Mouse (Mus musculus) colon, adult 2 months (tissue): ENCODE measurements around the gene Olfr1247. TPM values are rescaled to one million over a fixed set of nuclear protein-coding genes. Genes with fewer than 3 reads are reported as not detected.

Experiments
- polyA plus RNA-seq: library from polyadenylated mRNA; depleted of rRNA; stranded (reverse); fragments of >200 nt; gene quantifications from 2 replicates; pipeline ENCODE4 v1.2.3, GENCODE M21; 2012; rRNA removed

Gene Olfr1247
- not detected in 2 replicates for polyA plus RNA-seq

GRCm38 (mm10) chr2:89614030-89614429, at the start of gene Olfr1247:
TSS of gene Olfr1247 (minus strand) at chr2:89614130.

GRCm38 (mm10) chr2:89661367-89661766, 47.4 kb upstream of the Olfr1247 start, which contains the start of gene Olfr1250:
TSS of gene Olfr1250 (minus strand) at chr2:89661467.

GRCm38 (mm10) chr2:89634883-89635282, 21.0 kb upstream of the Olfr1247 start, which contains the start of gene Olfr1249:
TSS of gene Olfr1249 (minus strand) at chr2:89634983.

GRCm38 (mm10) chr2:89618145-89618544, 4.2 kb upstream of the Olfr1247 start, which contains the start of gene Olfr1248:
TSS of gene Olfr1248 (minus strand) at chr2:89618245.

GRCm38 (mm10) chr2:89593057-89593456, 20.9 kb downstream of the Olfr1247 start, which contains the start of gene Olfr1246:
TSS of gene Olfr1246 (minus strand) at chr2:89593157.

GRCm38 (mm10) chr2:89578347-89578746, 35.6 kb downstream of the Olfr1247 start, which contains the start of gene Olfr1245:
TSS of gene Olfr1245 (minus strand) at chr2:89578447.

Other genes with a start within 250 kb of the Olfr1247 start
- not detected in 2 replicates for gene Olfr1234, start 249.3 kb downstream of the Olfr1247 start, polyA plus RNA-seq
- gene Olfr1238, start 204.5 kb downstream of the Olfr1247 start, polyA plus RNA-seq = not detected in 2 replicates
- gene Olfr1239, start 193.7 kb downstream of the Olfr1247 start, polyA plus RNA-seq = not detected in 2 replicates
- not detected in 2 replicates for gene Olfr1240, start 171.1 kb downstream of the Olfr1247 start, polyA plus RNA-seq
- not detected in 2 replicates for gene Olfr1241, start 127.0 kb downstream of the Olfr1247 start, polyA plus RNA-seq
- gene Olfr1242, start 115.8 kb downstream of the Olfr1247 start, polyA plus RNA-seq = not detected in 2 replicates
- gene Olfr1243, start 82.6 kb downstream of the Olfr1247 start, polyA plus RNA-seq = not detected in 2 replicates
- gene Olfr1245, start 35.7 kb downstream of the Olfr1247 start, polyA plus RNA-seq = not detected in 2 replicates
- gene Olfr1246, start 21.0 kb downstream of the Olfr1247 start, polyA plus RNA-seq = not detected in 2 replicates
- gene Olfr1248, start 4.1 kb upstream of the Olfr1247 start, polyA plus RNA-seq = not detected in 2 replicates
- not detected in 2 replicates for gene Olfr1249, start 20.9 kb upstream of the Olfr1247 start, polyA plus RNA-seq
- not detected in 2 replicates for gene Olfr1250, start 47.3 kb upstream of the Olfr1247 start, polyA plus RNA-seq
- gene Olfr1251, start 57.8 kb upstream of the Olfr1247 start, polyA plus RNA-seq = not detected in 2 replicates
- gene Olfr1252, start 110.9 kb upstream of the Olfr1247 start, polyA plus RNA-seq = not detected in 2 replicates
- gene Olfr1253, start 143.0 kb upstream of the Olfr1247 start, polyA plus RNA-seq = not detected in 2 replicates
- not detected in 2 replicates for gene Olfr1254, start 179.5 kb upstream of the Olfr1247 start, polyA plus RNA-seq
- not detected in 2 replicates for gene Olfr1255, start 197.9 kb upstream of the Olfr1247 start, polyA plus RNA-seq
- gene Olfr1256, start 227.4 kb upstream of the Olfr1247 start, polyA plus RNA-seq = not detected in 2 replicates
- gene Olfr48, start 234.1 kb upstream of the Olfr1247 start, polyA plus RNA-seq = not detected in 2 replicates